Mouse (Mus musculus): ENCODE data around the gene Gm10961.
A peak's percentile ranks its signal among the peaks of the same experiment; 100 is the strongest.
"Not testable (repeated sequence)": the region's sequence is repeated elsewhere in the genome, so short reads cannot be mapped to it uniquely, and the experiment has no call there.

Gene Gm10961

DNA sequence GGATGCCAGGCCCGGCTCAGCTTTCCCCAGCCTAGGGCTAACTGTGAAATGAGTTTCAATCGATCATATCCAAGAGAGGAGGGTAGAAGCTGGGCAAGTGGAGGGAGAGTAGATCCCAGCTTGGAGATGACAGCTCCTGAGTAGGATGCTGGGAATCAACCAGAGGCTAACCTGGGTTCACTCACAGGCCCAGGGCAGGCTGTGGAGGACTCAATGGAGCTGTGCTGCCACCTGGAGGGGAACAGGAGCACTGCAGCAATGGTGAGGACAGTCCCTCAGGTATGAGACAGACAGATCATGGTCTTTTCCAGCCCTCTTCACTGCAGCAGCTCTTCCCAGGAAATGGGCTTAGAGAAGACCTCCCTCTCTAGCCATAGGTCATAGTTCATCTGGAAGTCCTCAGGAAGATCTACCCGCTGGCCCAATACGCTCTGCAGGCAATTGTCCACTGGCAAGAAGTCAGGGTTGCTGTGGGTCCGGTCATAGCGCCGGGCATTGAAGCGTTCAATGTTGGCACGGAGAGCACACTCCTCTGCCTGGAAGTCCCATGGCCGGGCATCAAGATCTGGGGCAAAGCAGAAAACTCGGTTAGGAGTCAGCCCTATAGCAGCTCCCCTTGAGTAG lies 18.1 kb upstream of the Gm10961 start:
- peak; percentile 52 to 83 for DNase-seq (ENCODE audit: inconsistent age in 2 of 2, low spot score in 1 of 2)

DNA sequence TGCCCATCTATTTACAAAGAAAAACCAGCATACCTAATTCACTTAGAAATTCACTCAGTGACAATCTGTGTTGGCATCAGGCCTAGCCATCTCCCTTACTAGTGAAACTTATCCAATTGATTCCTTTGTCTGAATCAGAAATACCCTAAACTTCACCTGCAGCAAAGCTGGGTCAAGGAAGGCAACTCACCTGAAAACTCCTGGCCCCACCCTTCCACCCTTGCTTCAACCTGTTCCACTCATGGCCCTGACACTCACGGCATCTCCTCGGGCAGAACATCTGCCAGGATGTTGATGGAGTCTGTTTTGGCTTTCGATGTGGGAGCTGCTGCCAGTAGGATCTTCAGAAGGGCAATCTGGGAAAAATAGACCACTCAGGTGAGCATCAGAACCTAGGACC lies 13.3 kb upstream of the Gm10961 start:
- no peak for DNase-seq (ENCODE audit: inconsistent age in 2 of 2, low spot score in 1 of 2)

DNA sequence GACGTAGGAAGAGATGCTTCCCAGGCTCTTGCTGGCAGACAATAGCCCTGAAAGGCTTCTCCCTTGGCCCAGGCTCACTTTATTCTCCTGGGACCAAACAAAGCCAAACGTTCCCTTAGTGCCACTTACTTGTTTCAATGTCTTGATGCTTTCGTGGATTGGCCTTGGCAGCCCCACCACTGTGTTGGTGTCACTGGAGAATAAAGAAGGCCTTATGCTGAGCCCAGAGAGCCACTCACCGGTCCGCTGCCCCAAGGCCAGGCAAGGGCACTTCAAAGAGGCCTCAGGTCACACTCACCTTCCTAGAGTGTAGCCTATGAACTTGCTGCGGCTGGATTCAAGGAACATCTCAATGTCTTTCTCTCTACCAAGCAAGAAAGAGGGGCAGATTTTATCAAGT lies 11.2 kb upstream of the Gm10961 start:
- DNase-seq (ENCODE audit: inconsistent age in 2 of 2, low spot score in 1 of 2): no peak

- no peak for DNase-seq (ENCODE audit: inconsistent age in 2 of 2, low spot score in 1 of 2)
Observed at GRCm38 (mm10) chr3:107621286-107622075, 9.6 kb upstream of the Gm10961 start.

DNA sequence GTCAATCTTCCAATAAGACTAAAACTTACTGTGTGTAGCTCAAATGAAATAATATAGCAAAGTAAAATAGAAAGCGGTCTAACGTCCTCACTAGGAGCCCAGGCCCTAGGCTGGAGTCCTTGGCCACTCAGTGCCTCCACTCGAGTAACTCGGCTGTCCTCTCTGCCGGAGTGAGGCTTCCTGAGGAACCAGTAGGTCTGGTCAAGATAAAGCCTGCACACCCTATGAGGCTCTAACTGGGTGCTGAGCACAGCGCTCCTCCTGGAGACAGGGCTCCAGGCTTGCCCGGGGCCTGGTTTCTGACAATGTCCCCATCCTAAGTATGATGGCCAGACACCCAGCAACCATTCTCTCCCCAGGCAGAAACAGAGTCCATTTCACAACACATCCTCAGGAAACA lies 8.6 kb upstream of the Gm10961 start:
- DNase-seq (ENCODE audit: inconsistent age in 2 of 2, low spot score in 1 of 2): no peak

- no peak for DNase-seq (ENCODE audit: inconsistent age in 2 of 2, low spot score in 1 of 2)
Observed at GRCm38 (mm10) chr3:107624424-107624823, 6.7 kb upstream of the Gm10961 start.

DNA sequence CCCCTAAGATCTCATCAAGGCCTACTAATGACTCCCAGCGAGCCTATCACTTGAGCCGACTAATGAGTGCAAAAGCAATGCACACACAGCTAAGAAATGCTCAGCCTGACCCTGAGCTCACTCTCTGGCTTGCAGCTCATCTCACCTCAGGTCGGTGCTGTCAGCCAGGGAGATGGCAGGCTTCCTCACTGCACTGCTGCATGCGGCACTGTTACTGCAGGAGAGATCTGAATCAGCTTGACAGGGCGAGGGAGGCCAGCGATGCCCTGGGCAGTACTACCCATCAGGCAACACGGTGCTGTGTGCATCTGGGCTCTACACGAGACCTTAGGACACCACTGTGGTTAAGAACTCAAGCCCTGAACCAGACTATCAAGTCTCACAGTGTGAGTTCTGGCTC lies 5.6 kb upstream of the Gm10961 start:
- no peak for DNase-seq (ENCODE audit: inconsistent age in 2 of 2, low spot score in 1 of 2)

- DNase-seq (ENCODE audit: inconsistent age in 2 of 2, low spot score in 1 of 2): no peak
Observed at GRCm38 (mm10) chr3:107626751-107627150, 4.4 kb upstream of the Gm10961 start.

GRCm38 (mm10) chr3:107627641-107628040 lies 3.5 kb upstream of the Gm10961 start:
- DNase-seq (ENCODE audit: inconsistent age in 2 of 2, low spot score in 1 of 2): no peak

GRCm38 (mm10) chr3:107628551-107628950 lies 2.6 kb upstream of the Gm10961 start:
- DNase-seq (ENCODE audit: inconsistent age in 2 of 2, low spot score in 1 of 2): no peak

DNA sequence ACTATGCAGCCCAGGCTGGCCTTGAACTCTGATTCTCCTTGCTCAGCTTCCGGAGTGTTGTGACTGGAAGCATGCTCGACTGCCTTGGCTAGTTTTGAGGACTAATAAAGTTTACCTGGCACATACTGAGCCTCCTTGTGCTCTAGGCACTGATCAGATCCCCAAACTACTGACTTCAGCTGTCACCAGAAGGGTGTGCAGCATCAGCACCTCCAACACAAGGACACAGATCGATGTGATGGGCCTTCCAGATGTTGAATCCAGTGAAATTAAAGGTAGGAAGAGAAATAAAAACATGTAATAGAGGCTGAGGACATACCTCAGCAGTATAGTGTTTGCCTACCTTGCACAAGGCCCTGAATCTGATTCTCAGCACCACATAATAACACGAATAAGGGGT lies 1.7 kb upstream of the Gm10961 start:
- no peak for DNase-seq (ENCODE audit: inconsistent age in 2 of 2, low spot score in 1 of 2)

DNA sequence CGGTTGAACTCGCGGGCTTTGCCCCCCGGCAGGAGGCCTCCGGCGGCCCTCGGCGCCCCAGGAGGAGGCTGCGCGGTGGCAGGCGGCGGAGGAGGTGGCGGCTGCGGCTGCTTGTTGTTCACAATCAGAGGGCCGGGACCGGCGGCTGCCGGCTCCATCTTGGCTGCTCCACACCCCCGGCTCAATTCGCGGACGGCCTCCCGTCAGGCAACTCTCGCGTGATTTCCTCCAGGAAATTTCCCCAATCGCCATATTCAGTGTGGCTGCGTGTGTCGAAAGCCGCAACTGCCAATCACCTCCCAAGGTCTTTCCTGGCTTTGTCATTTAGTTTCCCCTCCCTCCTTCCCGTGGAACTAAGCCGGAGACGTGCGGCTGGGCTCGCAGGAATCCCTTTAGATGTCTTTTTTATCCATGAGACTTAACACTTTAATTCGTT lies 419 bp downstream of the Gm10961 start, which contains the start of gene Strip1:
Gene Strip1, minus strand, starts transcription at position 172 of the 436 bp plus-strand sequence.
- peak; percentile 95 to 98 for DNase-seq (ENCODE audit: inconsistent age in 2 of 2, low spot score in 1 of 2)

DNA sequence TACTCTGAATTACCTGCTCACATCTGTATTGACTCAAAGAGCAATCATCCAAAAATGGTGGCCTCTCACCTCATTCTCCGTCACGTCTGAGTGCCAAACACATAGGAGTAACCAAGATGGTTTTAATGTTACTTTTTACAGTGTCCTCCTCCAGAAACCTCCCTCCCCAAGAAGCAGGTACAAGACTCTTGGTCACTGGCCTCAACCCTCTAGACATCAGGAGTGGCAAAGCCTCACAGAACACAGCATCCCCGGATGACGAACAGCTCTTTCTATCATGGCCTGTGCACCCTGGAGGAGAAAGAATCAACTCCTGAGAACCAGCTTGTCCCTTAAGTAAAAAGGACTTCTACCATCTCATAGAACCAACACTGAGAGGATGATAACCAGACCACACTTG lies 1.7 kb downstream of the Gm10961 start:
- no peak for DNase-seq (ENCODE audit: inconsistent age in 2 of 2, low spot score in 1 of 2)

- no peak for DNase-seq (ENCODE audit: inconsistent age in 2 of 2, low spot score in 1 of 2)
Observed at GRCm38 (mm10) chr3:107633906-107634305, 2.8 kb downstream of the Gm10961 start.

DNA sequence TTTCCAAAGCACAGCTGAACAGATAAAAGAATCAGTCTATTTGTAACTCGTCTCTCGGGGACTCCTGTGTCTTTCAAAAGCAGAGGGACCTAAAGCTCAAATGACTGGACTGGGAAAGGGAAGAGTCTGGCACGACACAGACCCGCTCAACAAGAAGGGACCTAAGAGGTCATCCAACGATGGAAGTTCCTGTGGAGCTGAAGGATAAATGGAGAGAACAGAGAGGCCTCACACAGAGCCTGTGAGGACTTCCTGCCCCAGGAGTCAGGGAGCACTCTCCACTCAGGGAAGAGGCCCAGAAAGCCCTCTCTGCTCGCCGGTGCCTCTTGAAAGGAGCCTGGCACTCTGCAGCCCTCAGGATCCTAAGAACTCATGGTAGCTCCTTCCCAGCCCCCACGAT lies 4.7 kb downstream of the Gm10961 start:
- no peak for DNase-seq (ENCODE audit: inconsistent age in 2 of 2, low spot score in 1 of 2)

GRCm38 (mm10) chr3:107636236-107636635 lies 5.1 kb downstream of the Gm10961 start:
- DNase-seq (ENCODE audit: inconsistent age in 2 of 2, low spot score in 1 of 2): no peak

GRCm38 (mm10) chr3:107637606-107638172 lies 6.6 kb downstream of the Gm10961 start:
- DNase-seq (ENCODE audit: inconsistent age in 2 of 2, low spot score in 1 of 2): no peak

DNA sequence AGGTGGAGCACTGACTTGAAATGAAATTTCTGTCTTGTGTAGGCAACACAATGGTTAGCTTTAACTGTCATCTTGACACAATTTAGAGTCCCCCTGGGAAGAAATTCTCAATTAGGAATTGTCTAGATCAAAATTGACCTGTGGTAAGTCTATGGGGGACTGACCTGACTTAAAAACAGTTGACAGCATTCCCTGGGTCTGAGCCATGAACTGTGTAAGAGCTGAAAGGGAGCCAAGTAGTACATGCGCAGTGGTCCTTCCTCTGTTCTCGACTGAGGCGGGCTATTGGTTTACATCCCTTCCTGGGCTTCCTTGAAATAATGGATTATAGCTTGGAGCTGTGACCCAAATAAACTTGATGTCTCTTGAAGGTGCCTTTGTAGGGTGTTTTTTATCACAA lies 15.8 kb downstream of the Gm10961 start:
- DNase-seq (ENCODE audit: inconsistent age in 2 of 2, low spot score in 1 of 2): peak in 1 of 2 experiments; percentile 44

DNA sequence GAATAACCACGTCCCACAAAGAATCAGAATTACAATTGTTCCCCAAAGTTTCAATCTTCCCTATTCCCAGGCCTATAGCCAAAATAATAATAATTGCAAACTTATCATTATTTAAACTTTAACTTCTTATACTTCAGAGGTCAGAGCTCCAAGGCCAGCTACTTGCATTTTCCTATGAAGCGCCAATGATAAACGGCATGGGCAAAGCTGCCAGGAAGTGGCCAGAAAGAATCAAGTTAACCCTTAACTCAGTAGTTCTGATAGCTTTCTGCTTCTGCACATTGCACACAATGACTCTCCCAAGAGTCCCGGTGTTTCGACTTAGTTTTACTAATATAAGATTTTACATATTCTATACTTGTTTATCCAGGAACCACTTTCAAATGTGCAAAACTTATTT lies 19.2 kb downstream of the Gm10961 start:
- not testable (repeated sequence) for DNase-seq (ENCODE audit: inconsistent age in 2 of 2, low spot score in 1 of 2)

DNA sequence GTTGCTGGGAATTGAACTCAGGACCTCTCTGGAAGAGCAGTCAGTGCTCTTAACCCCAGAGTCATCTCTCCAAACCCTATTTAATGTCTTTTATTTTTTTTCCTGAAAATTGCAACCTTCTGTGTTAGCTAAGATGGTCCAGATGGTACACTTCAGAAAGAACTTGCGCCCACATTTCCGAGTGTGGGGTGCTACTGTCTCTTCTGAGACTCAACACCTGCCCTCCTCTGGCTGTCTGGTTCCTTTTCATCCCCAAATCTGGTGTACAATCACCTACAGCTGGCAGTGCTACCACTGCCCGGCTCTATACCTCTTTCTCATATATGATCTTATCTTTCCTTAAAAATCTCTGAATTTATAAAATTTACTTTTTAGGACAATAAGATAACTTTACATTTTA lies 21.8 kb downstream of the Gm10961 start:
- DNase-seq (ENCODE audit: inconsistent age in 2 of 2, low spot score in 1 of 2): no peak

DNA sequence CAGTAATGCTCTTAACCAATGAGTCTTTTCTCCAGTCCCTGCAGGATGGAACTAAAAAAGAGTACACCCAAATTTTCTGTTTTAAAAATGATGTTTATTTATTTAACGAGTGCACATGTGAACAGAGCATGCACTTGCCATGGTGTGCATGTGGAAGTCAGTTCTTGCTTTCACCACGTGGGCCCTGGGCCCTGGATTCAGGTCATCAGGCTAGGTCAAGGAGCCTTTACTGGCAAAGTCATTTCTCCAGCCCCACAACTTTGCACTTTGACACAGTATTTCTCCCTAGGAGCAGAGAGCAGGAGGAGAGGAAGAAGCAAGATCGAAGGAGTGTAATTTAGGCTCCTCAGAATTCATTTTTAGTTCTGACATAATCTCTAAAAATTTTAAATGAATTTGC lies 23.7 kb downstream of the Gm10961 start:
- peak in 1 of 2 experiments; percentile 38 for DNase-seq (ENCODE audit: inconsistent age in 2 of 2, low spot score in 1 of 2)

GRCm38 (mm10) chr3:107655491-107655890 lies 24.4 kb downstream of the Gm10961 start:
- peak in 1 of 2 experiments; percentile 64 for DNase-seq (ENCODE audit: inconsistent age in 2 of 2, low spot score in 1 of 2)

Data from adrenal gland, adult (tissue).